Mouse (Mus musculus) spleen, embryonic (tissue): Measurements from ENCODE around the gene Fgf23.

Experiments
- CTCF ChIA-PET: fragments of 350-600 bp; sonication (Branson Sonifier 250); formaldehyde crosslinking; loops from one replicate; lab custom pipeline; 2022; lab: Charles Lee

Fgf23 gene

GRCm38 (mm10) chr6:127114753-127115456, 42.2 kb downstream of the Fgf23 start:
- CTCF ChIA-PET, result no interaction called here

- CTCF ChIA-PET, result interaction anchor here (0.6 kb wide), 1 partner anchor 1354 kb away, joined by 3 read pairs; no protein-coding TSS in a partner anchor
These were observed 49.6 kb downstream of the Fgf23 start for GRCm38 (mm10) chr6:127122221-127122806.

GRCm38 (mm10) chr6:127122996-127123395, 50.3 kb downstream of the Fgf23 start:
- CTCF ChIA-PET, result no interaction called here

- CTCF ChIA-PET, result no interaction called here
These were observed 50.8 kb downstream of the Fgf23 start for GRCm38 (mm10) chr6:127123506-127123905.

- CTCF ChIA-PET, result no interaction called here
These were observed 57.0 kb downstream of the Fgf23 start for GRCm38 (mm10) chr6:127129659-127130058.

GRCm38 (mm10) chr6:127130377-127130776, 57.7 kb downstream of the Fgf23 start:
- CTCF ChIA-PET, result no interaction called here
